Mouse (Mus musculus) spleen, adult 2 months (tissue): ENCODE results near the gene Emc8. TPM values are rescaled to one million over a fixed set of nuclear protein-coding genes. Genes with fewer than 3 reads are reported as not detected.
"Not testable (repeated sequence)": the region's sequence is repeated elsewhere in the genome, so short reads cannot be mapped to it uniquely, and the experiment has no call there.

Source experiments
- DNase-seq, 2 experiments: peaks; one replicate each; pipeline versions ENCODE4 v3.0.0 to v3.0.0-alpha.2; 2012 to 2021; ENCODE audit warnings: low spot score in 2 of 2, low read depth in 1 of 2
- H3K27ac ChIP-seq: fragments of 200-500 bp; 2 replicates; pipeline ENCODE4 v1.5.1; 2012; ENCODE audit warnings: low read length, inconsistent platforms; ENCODE audit not compliant: insufficient read depth
- H3K27me3 ChIP-seq: fragments of 200-500 bp; 2 replicates; pipeline ENCODE4 v1.6.1; 2012; ENCODE audit warnings: mild to moderate bottlenecking, moderate library complexity, low read length, inconsistent platforms; ENCODE audit not compliant: control insufficient read depth, insufficient read depth
- H3K36me3 ChIP-seq: fragments of 200-500 bp; 2 replicates; pipeline ENCODE4 v1.6.1; 2012; ENCODE audit warnings: mild to moderate bottlenecking, low read length, inconsistent platforms; ENCODE audit not compliant: control insufficient read depth, insufficient read depth
- H3K4me1 ChIP-seq: fragments of 200-500 bp; 2 replicates; pipeline ENCODE4 v1.6.1; 2011; ENCODE audit warnings: inconsistent platforms; ENCODE audit not compliant: control insufficient read depth, insufficient read depth, insufficient read length
- H3K4me3 ChIP-seq: fragments of 200-500 bp; 2 replicates; pipeline ENCODE4 v1.5.1; 2011; ENCODE audit warnings: mild to moderate bottlenecking, inconsistent platforms; ENCODE audit not compliant: insufficient read depth, insufficient read length; ENCODE audit errors: extremely low read depth
- CTCF ChIP-seq: fragments of 200-500 bp; IDR thresholded peaks from 2 replicates; pipeline ENCODE4 v1.5.1; 2011; ENCODE audit warnings: mild to moderate bottlenecking, inconsistent platforms; ENCODE audit not compliant: insufficient read depth, insufficient read length, insufficient replicate concordance; ENCODE audit errors: extremely low read depth
- POLR2A ChIP-seq: fragments of 200-500 bp; IDR thresholded peaks from 2 replicates; pipeline ENCODE4 v1.6.1; 2011; ENCODE audit warnings: low read depth, low read length, inconsistent platforms
- WGBS: fragments of 180-500 bp; shearing (Covaris S2); methylation state at CpG from one replicate; pipeline ENCODE4 v1.1.7; 2018; 5-methylcytosine and 5-hydroxymethylcytosine counted together
- polyA plus RNA-seq: library from polyadenylated mRNA; depleted of rRNA; stranded (reverse); fragments of >200 nt; gene quantifications from 2 replicates; pipeline ENCODE4 v1.2.3, GENCODE M21; 2012

Emc8 gene
- polyA plus RNA-seq, 1 experiment: 45.7 TPM

DNA sequence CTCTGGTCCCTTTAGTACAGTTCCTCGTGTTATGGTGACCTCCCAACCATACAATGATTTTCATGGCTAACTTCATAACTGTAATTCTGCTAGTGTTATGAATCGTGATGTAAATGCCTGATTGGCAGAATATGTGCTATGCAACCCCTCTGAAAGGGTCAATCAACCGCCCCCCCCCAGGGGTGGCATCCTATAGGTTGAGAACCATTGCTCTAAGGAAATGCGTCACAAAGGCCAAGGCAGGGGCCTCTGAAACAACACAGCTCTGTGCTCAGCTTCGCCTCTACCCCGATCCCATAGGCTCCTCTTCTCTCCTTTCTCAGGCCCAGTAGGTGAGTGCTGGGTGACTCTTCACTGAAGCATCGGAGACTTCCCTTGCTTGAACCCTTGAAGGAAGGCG lies 17.2 kb upstream of the Emc8 start:
- Histone ChIP-seq H3K27ac (peak overlapping the region; percentile 34), H3K36me3 (no peaks in the 10 kb centered on the region), H3K4me1 (peaks cover 17% of the 10 kb centered on the region; the same call in 1 of the 2 replicates), H3K27me3 (no peaks in the 10 kb centered on the region), H3K4me3 (no peak overlapping the region)
- DNase-seq: no peak
- TF ChIP-seq CTCF (no peak), POLR2A (no peak)
- WGBS: 69% methylated on average over 8 of the region's 8 CpGs

DNA sequence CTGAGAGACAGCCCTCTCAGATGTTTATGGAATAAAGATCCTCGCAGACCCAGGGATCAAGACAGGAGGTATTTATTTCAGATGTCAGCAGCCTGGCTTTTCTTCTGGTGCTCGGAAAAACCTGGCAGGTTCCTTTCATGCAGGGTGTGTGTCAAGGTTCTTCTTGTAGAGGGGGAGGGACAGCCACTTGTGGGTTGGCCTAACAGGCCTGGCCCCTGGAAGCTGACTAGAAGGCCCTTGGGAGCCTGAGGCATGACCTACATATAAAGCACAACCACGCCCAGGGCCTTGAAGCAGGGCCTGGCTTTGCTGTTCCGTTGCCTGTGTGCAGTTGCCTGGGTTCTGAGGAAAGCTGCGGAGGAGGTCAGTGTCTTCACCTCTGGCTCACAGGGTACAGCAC lies 16.7 kb upstream of the Emc8 start:
- WGBS: 71% methylated on average over 5 of the region's 5 CpGs
- no peaks in the 10 kb centered on the region for H3K27me3 ChIP-seq
- peaks cover 17% of the 10 kb centered on the region; the same call in 1 of the 2 replicates for H3K4me1 ChIP-seq
- DNase-seq: no peak
- 0 out of 2 replicates have a peak overlapping the region, but pooled peaks have one; percentile 24 for H3K27ac ChIP-seq
- H3K36me3 ChIP-seq: no peaks in the 10 kb centered on the region
- no peak for TF ChIP-seq POLR2A
- no peak for TF ChIP-seq CTCF
- H3K4me3 ChIP-seq: no peak overlapping the region

DNA sequence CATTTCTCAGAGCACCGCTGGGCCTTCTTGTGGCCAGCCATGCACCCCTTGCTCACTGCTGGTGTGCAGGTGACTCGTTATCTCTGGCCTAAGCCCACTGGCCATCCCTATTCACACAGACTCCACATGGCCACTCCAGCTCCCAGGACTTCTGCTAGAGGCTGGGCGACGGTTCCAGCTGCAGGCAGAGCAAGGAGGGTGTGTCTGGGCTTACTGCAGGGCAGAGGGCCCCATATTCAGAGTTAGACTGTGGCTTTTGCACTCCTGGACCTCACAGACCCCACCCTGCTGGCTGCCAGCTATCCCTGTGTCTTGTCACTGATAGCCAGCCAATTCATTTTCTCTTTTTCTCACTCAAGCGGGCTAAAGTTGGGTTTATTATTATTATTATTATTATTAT lies 15.7 kb upstream of the Emc8 start:
- Histone ChIP-seq H3K27me3 (no peaks in the 10 kb centered on the region), H3K4me1 (peaks cover 17% of the 10 kb centered on the region; the same call in 1 of the 2 replicates), H3K36me3 (no peaks in the 10 kb centered on the region), H3K27ac (no peak overlapping the region), H3K4me3 (no peak overlapping the region)
- DNase-seq: no peak
- WGBS: 84% methylated on average over 5 of the region's 5 CpGs
- TF ChIP-seq POLR2A: no peak
- no peak for TF ChIP-seq CTCF

DNA sequence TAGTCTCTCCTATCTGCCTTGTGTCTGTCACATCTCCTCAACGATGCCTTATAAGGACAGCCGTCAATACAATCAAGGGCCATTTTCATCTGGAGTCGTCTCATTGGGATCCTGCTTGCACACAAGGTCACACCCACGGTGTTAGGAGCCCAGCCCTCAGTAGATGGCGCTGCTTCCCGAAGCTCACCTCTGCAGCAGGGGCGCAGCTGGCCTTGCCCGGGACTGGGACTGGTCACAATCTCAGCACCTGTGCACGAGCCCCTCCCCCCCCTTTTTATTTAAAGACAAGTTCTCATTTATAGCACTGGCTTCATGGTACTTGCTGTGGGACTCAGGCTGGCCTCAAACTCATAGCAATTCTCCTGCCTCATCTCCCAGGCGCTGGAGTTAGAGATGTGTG lies 15.2 kb upstream of the Emc8 start:
- Histone ChIP-seq H3K4me3 (no peak overlapping the region), H3K36me3 (no peaks in the 10 kb centered on the region), H3K4me1 (peaks cover 17% of the 10 kb centered on the region; the same call in 1 of the 2 replicates), H3K27ac (no peak overlapping the region), H3K27me3 (no peaks in the 10 kb centered on the region)
- TF ChIP-seq CTCF (peak; percentile 86), POLR2A (no peak)
- WGBS: 17% methylated on average over 10 of the region's 10 CpGs
- DNase-seq: peak; percentile 59 to 86

DNA sequence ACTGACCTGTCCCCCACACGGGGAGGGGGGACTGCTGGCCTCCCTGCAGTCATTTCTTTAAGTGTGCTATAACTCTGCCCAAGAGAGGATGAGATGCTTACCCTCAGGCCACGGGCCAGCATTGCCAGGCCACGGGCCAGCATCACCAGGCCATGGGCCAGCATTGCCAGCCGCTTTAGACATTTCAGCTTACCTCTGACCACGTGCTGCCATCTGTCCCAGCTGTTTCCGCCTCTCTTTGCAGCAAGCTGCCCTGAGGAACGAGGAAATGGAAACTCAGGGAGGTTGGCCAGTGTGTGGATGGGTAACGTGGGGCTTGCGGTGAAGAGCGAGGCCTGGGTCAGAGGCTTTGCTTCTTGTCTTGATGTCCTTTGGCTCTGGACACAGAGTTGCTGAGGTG lies 12.7 kb upstream of the Emc8 start:
- H3K27me3 ChIP-seq: no peaks in the 10 kb centered on the region
- WGBS: 58% methylated on average over 10 of the region's 10 CpGs
- peak in 1 of 2 experiments; percentile 26 for DNase-seq
- H3K4me1 ChIP-seq: peaks cover 11% of the 10 kb centered on the region; the same call in 1 of the 2 replicates
- no peaks in the 10 kb centered on the region for H3K36me3 ChIP-seq
- no peak overlapping the region for H3K4me3 ChIP-seq
- TF ChIP-seq POLR2A: no peak
- no peak for TF ChIP-seq CTCF
- no peak overlapping the region for H3K27ac ChIP-seq

DNA sequence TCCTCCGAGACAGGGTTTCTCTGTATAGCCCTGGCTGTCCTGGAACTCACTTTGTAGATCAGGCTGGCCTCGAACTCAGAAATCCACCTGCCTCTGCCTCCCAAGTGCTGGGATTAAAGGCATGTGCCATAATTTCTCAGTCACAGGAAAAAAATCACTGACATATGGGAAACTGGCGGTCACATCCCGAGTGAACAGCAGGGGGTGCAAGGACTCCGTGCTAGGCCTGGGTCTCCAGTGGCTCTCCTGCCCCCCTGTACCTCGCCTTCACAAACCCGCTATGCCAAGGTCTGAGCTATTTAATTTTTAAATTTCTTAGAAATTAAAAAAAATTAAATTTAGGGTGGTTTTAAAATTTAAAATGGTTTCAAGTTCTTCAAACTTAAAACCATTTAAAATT lies 12.0 kb upstream of the Emc8 start:
- H3K36me3 ChIP-seq, H3K4me1 ChIP-seq, H3K27ac ChIP-seq, H3K4me3 ChIP-seq, H3K27me3 ChIP-seq: not testable (repeated sequence)
- 31% methylated on average over 7 of the region's 7 CpGs for WGBS
- peak in 1 of 2 experiments; percentile 64 for DNase-seq
- peak; percentile 93 for TF ChIP-seq CTCF

DNA sequence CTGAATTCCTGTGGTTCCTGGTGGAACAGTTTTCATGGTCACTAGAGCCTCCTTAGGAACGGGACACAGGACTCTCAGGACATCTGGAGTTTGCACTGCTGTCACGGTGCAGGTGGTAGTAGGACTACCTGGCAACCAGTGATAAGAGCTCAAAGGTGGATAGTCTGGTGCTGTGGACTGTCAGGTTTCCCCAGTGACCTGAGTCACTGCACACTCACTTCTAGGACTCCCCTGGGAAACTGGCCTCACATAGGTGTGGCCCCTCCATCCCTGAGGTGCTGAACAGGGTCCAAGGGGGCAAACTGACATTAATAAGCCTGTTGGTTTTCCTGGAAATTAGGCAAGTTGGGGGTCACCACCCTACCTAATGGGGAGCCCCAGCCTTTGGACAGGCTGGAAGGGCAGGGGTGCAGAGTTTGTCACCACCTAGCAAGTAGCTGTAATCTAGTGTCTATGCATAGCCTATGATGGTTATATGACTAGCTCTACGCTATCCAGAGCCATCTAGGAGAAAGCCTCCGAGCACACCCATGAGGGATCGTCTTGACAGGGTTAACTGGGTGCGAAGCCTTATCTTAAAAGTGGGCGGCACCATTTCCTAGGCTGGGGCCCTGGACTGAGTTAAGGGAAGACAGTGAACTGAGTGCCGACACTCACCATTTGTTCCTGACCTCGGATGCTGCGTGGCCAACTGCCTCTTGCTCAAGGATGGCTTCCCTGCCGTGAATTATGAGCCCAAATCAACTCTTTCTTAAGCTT lies 11.4 kb upstream of the Emc8 start:
- no peak for DNase-seq
- H3K36me3 ChIP-seq: no peaks in the 10 kb centered on the region; the same call in 1 of the 2 replicates
- no peak overlapping the region for H3K27ac ChIP-seq
- no peaks in the 10 kb centered on the region for H3K27me3 ChIP-seq
- H3K4me3 ChIP-seq: no peak overlapping the region
- H3K4me1 ChIP-seq: peaks cover 6% of the 10 kb centered on the region; the same call in 1 of the 2 replicates
- no peak for TF ChIP-seq CTCF
- TF ChIP-seq POLR2A: no peak
- WGBS: 56% methylated on average over 11 of the region's 11 CpGs
